Mouse (Mus musculus): Measurements from ENCODE around the gene Fam172a. TPM values are rescaled to one million over a fixed set of nuclear protein-coding genes. Genes with fewer than 3 reads are reported as not detected.

Fam172a gene
- total RNA-seq, 2 experiments from 2014 or later: 22.4 to 50.6 TPM

DNA sequence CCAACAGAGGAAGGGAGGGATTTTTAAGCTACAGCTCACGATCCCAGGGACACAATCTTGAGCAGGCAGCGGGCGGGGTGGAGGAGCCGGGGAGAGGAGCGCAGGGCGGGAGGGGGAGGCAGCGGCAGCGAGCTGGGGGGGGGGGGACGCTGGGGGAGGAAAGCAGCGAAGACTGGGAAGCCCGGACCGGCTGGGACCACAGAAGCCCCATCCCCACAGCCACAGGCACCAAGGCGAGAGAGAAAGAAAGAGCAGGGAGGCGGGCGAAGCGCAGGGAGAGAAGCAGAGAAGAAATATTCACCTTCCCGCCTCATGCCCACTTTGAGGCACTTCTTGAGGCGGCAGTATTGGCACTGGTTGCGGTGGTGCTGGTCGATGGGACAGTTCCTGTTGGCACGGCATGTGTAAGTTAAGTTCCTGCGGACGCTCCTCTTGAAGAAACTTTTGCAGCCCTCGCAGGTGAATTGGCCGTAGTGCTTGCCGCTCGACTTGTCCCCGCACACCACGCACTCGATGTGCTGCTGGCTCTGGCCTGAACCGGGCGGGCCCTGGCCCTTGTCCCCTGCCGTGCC, 496.1 kb downstream of the Fam172a start:
- ATAC-seq (replicated peaks; ENCODE audit: poor library complexity): no peak

DNA sequence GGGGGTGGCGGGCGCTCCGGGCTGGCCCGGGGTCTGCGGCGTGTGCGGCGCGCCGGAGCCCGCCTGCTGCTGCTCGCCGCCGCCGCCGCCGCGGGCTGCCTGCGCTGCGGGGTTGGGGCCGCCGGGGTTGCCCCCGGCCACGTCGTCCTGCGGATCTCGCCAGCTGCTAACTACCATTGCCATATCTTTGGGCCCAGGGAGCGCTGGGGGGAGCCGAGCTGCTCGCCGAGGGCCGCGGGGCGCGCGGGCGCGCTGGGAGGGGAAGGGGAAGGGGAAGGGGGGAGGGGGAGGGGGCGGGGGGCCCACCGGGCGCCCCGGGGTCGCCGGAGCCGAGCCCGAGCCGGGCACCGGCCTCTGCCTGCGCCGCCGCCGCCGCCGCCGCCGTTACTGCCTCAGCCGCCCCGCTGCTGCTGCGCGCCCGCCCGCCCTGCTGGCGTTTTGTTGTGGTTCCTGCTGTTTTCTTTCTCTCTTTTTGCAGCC, 496.6 kb downstream of the Fam172a start:
- ATAC-seq (replicated peaks; ENCODE audit: poor library complexity): no peak

- ATAC-seq (replicated peaks; ENCODE audit: poor library complexity): 0 out of 2 replicates have a peak, but pooled peaks have one; percentile 14
Measured at GRCm38 (mm10) chr13:78198871-78199641, 497.2 kb downstream of the Fam172a start.

DNA sequence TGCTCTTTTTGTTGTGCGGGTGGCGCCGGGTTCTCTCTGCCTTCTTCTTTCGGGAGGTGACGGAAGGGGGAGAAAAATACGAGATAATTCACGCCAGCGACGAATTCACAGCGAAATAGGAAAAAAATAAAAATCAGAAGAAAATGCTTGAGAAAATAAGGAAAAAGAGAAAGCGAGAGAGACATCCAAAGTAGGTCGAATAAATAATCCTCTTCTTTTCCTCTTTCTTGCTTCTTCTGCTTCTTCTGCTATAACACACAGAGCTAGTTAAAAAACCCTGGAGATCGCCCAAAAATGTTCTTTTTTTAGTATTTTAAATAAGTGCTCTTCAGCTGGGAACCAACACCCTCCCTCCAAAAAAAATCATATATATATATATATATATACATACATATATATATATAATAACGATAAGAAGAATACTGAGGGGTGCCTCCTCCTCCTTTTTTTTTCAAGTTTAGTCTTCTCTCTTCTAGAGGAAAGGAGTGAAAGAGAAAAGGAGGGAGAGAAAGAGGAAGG, 497.9 kb downstream of the Fam172a start, which contains the start of gene Nr2f1:
Gene Nr2f1, minus strand, starts transcription at position 116 of the 519 bp plus-strand sequence.
- no peak for ATAC-seq (replicated peaks; ENCODE audit: poor library complexity)

GRCm38 (mm10) chr13:78200407-78200806, 498.6 kb downstream of the Fam172a start:
- ATAC-seq (replicated peaks; ENCODE audit: poor library complexity): no peak

DNA sequence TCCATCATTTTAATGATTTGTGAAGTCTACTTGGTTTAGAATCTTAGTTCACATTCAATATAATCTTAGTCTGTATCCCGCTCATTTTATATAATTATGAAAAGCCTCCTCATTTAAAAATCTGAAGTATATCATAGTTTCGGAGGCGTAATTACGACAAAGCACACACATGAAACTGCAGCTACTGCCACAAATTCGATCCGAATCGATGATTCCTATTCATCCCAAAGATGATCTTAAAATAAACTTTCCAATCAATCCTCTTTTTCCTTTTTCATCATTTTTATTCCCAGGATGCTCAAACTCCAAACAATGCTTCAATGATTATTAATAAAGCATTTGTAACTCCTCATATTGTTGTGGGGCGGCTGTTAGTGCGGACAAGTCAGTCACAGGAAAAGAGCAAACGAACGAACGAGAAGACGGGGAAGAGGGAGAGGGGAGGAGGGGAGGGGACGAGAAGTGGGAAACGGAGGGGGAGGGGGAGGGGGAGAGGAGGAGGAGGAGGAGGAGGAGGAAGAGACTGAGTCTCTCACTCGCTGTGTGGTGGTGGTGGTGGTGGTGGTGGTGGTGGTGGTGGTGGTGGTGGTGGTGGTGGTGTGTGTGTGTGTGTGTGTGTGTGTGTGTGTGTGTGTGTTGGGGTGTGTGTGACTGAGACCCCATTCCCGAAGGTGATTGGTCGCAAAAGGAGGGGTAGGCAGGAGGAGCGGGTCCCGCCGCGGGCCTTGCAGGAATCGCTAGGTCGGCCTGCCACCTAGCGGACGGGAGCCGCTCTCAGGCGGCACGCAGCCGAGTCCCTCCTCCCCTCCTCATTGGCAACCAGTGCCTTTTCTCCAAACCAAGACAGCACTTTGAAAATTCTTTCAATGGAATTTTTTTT, 499.4 kb downstream of the Fam172a start:
- peak; percentile 81 for ATAC-seq (replicated peaks; ENCODE audit: poor library complexity)

GRCm38 (mm10) chr13:78201871-78202565, 500.2 kb downstream of the Fam172a start:
- ATAC-seq (replicated peaks; ENCODE audit: poor library complexity): no peak

- ATAC-seq (replicated peaks; ENCODE audit: poor library complexity): no peak
Measured at GRCm38 (mm10) chr13:78202574-78203347, 500.9 kb downstream of the Fam172a start.

- ATAC-seq (replicated peaks; ENCODE audit: poor library complexity): peak; percentile 16; the same call in 1 of the 2 replicates
Measured at GRCm38 (mm10) chr13:78203348-78204061, 501.7 kb downstream of the Fam172a start.

- no peak for ATAC-seq (replicated peaks; ENCODE audit: poor library complexity)
Measured at GRCm38 (mm10) chr13:78205426-78205825, 503.6 kb downstream of the Fam172a start.

DNA sequence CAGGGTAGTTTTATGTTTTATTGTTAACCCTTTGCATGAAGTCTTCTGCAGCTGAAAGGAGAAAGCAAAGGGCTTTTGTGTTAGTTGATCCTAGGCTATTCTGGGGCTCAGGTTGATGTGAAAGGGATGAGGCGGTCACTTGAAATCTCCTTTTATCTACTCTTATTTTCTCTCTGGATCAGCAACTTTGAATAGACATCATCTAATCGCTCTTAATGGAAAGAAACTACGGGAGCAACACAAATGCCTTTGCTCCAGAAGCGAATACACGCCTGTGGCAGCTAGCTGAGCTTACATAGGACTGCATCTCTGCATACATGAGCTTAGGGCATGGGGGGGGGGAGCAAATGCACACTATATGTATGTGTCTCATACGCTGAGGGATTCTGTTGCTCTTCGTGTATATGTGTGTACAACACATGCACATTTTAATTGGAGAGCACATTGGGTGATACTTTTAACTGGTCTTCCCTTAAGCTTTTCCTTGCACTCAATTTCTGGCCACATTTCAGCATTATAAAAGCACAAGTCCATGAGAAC, 505.1 kb downstream of the Fam172a start:
- ATAC-seq (replicated peaks; ENCODE audit: poor library complexity): no peak

- ATAC-seq (replicated peaks; ENCODE audit: poor library complexity): no peak
Measured at GRCm38 (mm10) chr13:78207796-78208645, 506.2 kb downstream of the Fam172a start.

GRCm38 (mm10) chr13:78208689-78209410, 507.0 kb downstream of the Fam172a start:
- no peak for ATAC-seq (replicated peaks; ENCODE audit: poor library complexity)

DNA sequence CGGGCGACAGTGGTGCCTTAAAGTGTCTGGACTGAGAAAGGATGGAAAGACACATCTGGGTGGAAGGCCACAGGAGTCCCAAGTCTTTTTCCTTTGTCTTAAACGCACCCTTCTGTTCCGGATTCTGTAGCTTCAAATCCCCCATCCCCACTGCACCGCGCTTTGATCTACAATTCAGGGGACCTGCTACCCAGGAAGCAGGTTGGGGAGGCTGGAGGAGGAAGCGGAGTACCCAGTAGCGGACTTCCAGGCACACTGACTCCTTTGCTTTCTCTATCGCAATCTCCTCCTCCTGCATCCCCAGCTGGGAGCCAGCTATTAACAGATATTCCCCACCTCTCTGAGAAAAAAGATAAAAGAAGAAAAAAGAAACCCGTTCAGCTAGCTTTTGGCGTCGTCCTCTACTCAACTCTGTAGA, 507.8 kb downstream of the Fam172a start:
- ATAC-seq (replicated peaks; ENCODE audit: poor library complexity): no peak

- peak; percentile 34 for ATAC-seq (replicated peaks; ENCODE audit: poor library complexity)
Measured at GRCm38 (mm10) chr13:78210029-78210747, 508.4 kb downstream of the Fam172a start.

- ATAC-seq (replicated peaks; ENCODE audit: poor library complexity): peak; percentile 29
Measured at GRCm38 (mm10) chr13:78210748-78211089, 508.9 kb downstream of the Fam172a start.

All from megakaryocyte progenitor cell, adult 5-6 weeks (primary cell).